Mouse (Mus musculus) lung, postnatal 0 days (tissue): ENCODE data around the gene Stag1.

Experiments
- CTCF ChIP-seq: IDR thresholded peaks from 2 replicates; pipeline ENCODE4 v1.5.1; 2016; ENCODE audit warnings: antibody characterized with exemption, mild to moderate bottlenecking
- EP300 ChIP-seq: IDR thresholded peaks from 2 replicates; pipeline ENCODE4 v1.6.1; 2016; ENCODE audit warnings: antibody characterized with exemption, mild to moderate bottlenecking, control low read depth

DNA sequence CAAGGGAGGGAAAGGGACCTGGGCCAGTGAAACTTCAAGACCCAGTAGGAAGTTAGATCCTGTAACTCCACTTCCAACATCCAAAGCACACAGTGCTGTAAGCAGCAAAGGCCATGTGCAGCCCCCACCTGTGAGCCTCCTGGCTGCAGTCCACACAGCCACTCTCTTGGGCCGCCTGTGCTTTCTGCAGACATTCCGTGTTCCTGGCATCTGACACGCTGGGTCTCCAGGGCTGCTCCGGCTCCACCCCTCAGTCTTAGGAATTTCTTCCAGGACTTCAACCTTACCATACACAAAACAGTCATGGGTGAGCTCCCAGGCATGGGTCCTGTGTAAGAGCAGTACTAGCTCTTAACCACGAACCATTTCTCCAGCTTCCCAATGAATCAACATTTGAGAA lies 381.7 kb downstream of the Stag1 start:
- TF ChIP-seq EP300 (no peak), CTCF (no peak)
